Mouse (Mus musculus) embryonic facial prominence, embryonic 15.5 days (tissue): ENCODE results near the gene E030030I06Rik. TPM values are rescaled to one million over a fixed set of nuclear protein-coding genes. Genes with fewer than 3 reads are reported as not detected.
"Not testable (repeated sequence)": the region's sequence is repeated elsewhere in the genome, so short reads cannot be mapped to it uniquely, and the experiment has no call there.

ENCODE experiments used
- ATAC-seq: fragments of 200-750 bp; cut with Nextera tagmentation; 2 replicates; pipeline ENCODE4 v1.8.0; 2017; ENCODE audit warnings: low read depth, moderate TSS enrichment; ENCODE audit not compliant: insufficient number of reproducible peaks, low FRiP score, low TSS enrichment
- H3K27ac ChIP-seq: fragments of 300-500 bp; sonication (generic); replicated peaks from 2 replicates; pipeline ENCODE4 v1.5.1; 2015; ENCODE audit warnings: mild to moderate bottlenecking, inconsistent platforms
- H3K27me3 ChIP-seq: fragments of 300-500 bp; sonication (generic); 2 replicates; pipeline ENCODE4 v1.6.1; 2015; ENCODE audit warnings: inconsistent platforms
- H3K36me3 ChIP-seq: fragments of 300-500 bp; sonication (generic); 2 replicates; pipeline ENCODE4 v1.6.1; 2015; ENCODE audit warnings: mild to moderate bottlenecking, inconsistent platforms
- H3K4me1 ChIP-seq: fragments of 300-500 bp; sonication (generic); 2 replicates; pipeline ENCODE4 v1.6.1; 2015; ENCODE audit warnings: inconsistent platforms
- H3K4me2 ChIP-seq: fragments of 300-500 bp; sonication (generic); replicated peaks from 2 replicates; pipeline ENCODE4 v1.6.1; 2015; ENCODE audit warnings: mild to moderate bottlenecking, inconsistent platforms
- H3K4me3 ChIP-seq: fragments of 300-500 bp; sonication (generic); replicated peaks from 2 replicates; pipeline ENCODE4 v1.5.1; 2015; ENCODE audit warnings: mild to moderate bottlenecking, inconsistent platforms
- H3K9ac ChIP-seq: fragments of 300-500 bp; sonication (generic); 2 replicates; pipeline ENCODE4 v1.6.1; 2015; ENCODE audit warnings: inconsistent platforms
- H3K9me3 ChIP-seq: fragments of 300-500 bp; sonication (generic); replicated peaks from 2 replicates; pipeline ENCODE4 v1.6.1; 2016; ENCODE audit warnings: inconsistent platforms
- WGBS: fragments of 180-500 bp; shearing (Covaris S2); methylation state at CpG from one replicate; pipeline ENCODE4 v1.1.7; 2015; 5-methylcytosine and 5-hydroxymethylcytosine counted together
- polyA plus RNA-seq: library from polyadenylated mRNA; unstranded; fragments of >200 nt; fragmentation: Nextera tagmentation; extraction: Ambion mirVana; gene quantifications from 2 replicates; pipeline ENCODE4 v1.2.1, GENCODE M21; 2015

The E030030I06Rik gene
- polyA plus RNA-seq, 1 experiment from 2014 or later, result 15.8 TPM

DNA sequence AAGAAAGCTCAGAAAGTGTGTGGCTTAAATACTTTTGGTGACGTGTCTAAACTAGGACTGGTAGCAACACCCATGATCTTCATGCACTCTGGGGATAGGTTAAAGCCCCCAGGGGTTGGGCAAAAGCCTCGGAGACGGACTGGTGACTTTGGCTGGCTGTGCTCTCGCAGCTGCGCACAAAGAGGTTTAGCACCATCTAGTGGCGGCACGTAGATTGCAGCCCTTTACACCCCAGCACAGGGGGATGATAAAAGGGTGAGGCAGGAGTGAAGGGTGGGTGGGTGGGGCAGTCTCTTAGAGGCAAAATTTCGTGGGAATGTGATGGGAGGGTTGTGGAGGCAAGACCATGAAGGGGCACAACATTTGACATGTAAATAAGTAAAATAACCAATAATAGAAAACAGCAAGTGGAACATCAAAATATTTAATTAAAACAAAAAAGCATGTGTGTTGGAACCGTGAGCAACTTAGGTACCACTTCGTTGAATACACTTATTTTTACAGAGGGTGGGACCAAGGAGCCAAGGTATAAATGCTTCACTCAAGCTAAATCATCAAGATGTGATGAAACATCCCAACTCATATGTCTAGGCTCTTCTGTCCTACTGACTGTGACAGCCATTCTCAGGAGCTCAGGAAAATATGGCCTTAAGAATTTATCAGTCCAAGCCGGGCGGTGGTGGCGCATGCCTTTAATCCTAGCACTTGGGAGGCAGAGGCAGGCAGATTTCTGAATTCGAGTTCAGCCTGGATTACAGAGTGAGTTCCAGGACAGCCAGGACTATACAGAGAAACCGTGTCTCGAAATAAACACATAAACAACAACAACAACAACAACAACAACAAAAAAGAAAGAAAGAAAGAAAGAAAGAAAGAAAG lies 14.9 kb upstream of the E030030I06Rik start:
- H3K27ac ChIP-seq, H3K9ac ChIP-seq, H3K36me3 ChIP-seq, H3K4me1 ChIP-seq, H3K4me3 ChIP-seq, H3K9me3 ChIP-seq, ATAC-seq: not testable (repeated sequence)
- Histone ChIP-seq H3K27me3 (peaks cover 19% of the 10 kb centered on the region), H3K4me2 (peak overlapping the region; percentile 40)
- 33% methylated on average over 16 of the region's 16 CpGs for WGBS

DNA sequence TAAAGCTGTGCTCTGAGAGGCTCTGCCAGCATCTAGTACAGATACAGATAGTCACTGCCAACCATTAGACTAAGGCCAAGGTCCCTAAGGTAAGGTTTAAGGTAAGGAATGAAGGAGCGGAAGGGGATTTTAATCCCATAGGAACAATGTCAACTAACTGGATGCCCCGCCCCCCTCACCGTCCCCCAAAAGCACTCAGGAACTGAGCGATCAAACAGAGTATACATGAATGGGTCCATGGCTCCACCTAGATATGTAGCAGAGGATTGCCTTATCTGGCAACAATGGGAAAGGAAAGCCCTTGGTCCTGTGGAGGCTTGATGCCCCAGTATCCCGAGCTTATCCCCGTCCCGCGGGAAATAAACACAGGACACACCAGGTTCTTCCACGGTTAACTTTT lies 14.2 kb upstream of the E030030I06Rik start:
- Histone ChIP-seq H3K4me1 (peaks cover 10% of the 10 kb centered on the region), H3K4me2 (peak overlapping the region; percentile 40), H3K27me3 (peaks cover 25% of the 10 kb centered on the region)
- WGBS, result 7% methylated on average over 9 of the region's 9 CpGs
- H3K9ac ChIP-seq, H3K27ac ChIP-seq, H3K9me3 ChIP-seq, H3K36me3 ChIP-seq, ATAC-seq, H3K4me3 ChIP-seq: not testable (repeated sequence)

DNA sequence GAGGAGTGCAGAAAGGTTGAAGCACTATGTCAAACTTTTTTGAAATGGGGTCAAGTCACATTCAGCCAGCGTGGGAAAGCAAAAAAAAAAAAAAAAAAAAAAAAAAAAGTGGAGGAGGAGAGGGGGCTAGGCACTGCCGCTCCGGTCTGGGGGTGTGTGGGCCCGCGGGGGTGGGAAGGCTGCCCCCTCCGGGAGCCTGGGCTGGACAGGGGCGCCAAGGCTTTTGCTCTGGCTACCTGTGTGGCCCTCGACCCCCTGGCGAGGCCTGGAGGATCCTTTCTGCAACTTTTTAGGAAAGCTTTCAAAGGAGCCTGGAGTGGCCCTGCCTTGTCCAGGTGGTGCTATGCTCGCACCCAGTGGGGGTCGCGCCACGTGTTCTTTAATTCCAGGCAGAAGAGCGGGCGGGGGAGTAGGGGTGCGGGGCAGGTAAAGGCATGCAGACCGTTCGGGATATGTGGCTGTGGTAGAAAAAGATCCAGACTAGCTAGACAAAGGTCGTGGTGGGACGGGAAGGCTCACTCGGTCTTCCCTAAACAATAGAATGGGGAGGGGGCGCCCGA lies 10.6 kb upstream of the E030030I06Rik start:
- Histone ChIP-seq H3K9me3 (no peaks in the 10 kb centered on the region), H3K27ac (no peak overlapping the region), H3K36me3 (no peaks in the 10 kb centered on the region), H3K4me1 (peaks cover 13% of the 10 kb centered on the region), H3K4me3 (no peak overlapping the region), H3K9ac (no peak overlapping the region), H3K4me2 (no peak overlapping the region), H3K27me3 (peaks cover 57% of the 10 kb centered on the region)
- ATAC-seq, result no peak
- WGBS, result 2% methylated on average over 23 of the region's 23 CpGs

DNA sequence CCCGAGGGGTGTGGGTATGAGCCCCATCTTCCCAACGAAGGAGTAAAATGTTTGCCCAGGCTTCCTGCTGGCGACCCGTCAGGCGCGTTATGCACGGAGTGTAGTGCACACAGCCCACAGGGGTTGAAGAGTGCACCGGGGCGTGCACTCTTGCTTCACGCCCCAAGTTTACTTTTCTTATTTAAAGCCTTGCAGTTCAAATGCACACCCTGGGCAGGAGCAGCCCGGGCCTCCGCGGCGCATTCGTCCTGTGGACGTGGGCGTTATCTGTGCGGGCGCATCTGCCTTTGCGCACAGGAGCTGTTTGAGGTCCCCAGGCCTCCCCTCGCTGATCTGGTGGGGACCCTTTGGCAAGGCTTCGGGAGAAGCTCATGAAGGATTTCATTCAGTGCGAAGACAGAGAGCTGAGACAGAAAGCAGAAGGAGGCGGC lies 10.1 kb upstream of the E030030I06Rik start:
- Histone ChIP-seq H3K27me3 (peaks cover 59% of the 10 kb centered on the region), H3K27ac (no peak overlapping the region), H3K9ac (no peak overlapping the region), H3K36me3 (no peaks in the 10 kb centered on the region), H3K4me1 (peaks cover 16% of the 10 kb centered on the region), H3K4me2 (peak overlapping the region; percentile 56), H3K9me3 (no peaks in the 10 kb centered on the region), H3K4me3 (peak overlapping the region; percentile 39)
- no peak; the same call in 1 of the 2 replicates for ATAC-seq
- under 1% methylated on average over 24 of the region's 24 CpGs for WGBS

DNA sequence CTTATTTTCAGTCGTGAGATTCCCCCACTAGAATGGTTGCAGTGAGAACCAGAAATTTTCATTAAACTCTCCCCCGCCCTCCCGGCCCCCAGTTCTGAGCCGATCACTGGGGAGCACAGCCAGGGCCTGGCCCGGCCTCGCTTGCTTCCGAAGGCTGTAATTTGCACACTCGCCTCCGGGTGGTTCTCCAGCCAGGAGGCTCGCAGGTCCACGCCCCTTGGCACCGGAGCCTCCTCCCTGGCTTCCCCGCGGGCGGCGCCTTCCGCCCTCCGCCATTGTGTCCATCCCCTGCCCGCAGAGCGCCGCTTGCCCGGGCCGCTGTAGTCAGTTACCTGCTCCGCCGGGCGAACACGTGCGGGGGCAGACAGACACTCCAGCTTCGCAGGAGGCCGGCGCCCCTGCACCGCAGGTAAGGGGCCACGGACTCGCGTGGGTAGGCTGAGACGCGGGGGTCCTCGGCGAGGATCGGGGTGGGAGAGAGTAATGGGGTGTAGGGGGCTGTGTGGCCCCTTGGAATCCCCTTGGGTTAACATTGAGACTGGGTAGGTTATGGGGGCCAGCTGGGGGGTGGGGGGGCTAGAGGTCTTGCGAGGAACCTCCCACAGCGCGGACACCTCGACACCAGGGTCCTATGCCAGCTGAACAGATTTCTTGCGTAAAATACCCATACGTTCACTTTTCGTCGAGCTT lies 9.4 kb upstream of the E030030I06Rik start, which contains the start of the genes Raet1e and H60b:
Gene Raet1e, plus strand, starts transcription at position 260 of the 690 bp plus-strand sequence.
Gene H60b, plus strand, starts transcription at position 277 of the 690 bp plus-strand sequence.
- H3K4me1 ChIP-seq, result peaks cover 18% of the 10 kb centered on the region
- H3K4me2 ChIP-seq, result peak within 1 kb of the TSS; percentile 56
- H3K9me3 ChIP-seq, H3K36me3 ChIP-seq, H3K27ac ChIP-seq, H3K9ac ChIP-seq: not testable (repeated sequence)
- WGBS, result 1% methylated on average over 48 of the region's 48 CpGs
- peak within 1 kb of the TSS; percentile 39 for H3K4me3 ChIP-seq
- peaks cover 66% of the 10 kb centered on the region for H3K27me3 ChIP-seq
- ATAC-seq, result peak; percentile 47; the same call in 1 of the 2 replicates

DNA sequence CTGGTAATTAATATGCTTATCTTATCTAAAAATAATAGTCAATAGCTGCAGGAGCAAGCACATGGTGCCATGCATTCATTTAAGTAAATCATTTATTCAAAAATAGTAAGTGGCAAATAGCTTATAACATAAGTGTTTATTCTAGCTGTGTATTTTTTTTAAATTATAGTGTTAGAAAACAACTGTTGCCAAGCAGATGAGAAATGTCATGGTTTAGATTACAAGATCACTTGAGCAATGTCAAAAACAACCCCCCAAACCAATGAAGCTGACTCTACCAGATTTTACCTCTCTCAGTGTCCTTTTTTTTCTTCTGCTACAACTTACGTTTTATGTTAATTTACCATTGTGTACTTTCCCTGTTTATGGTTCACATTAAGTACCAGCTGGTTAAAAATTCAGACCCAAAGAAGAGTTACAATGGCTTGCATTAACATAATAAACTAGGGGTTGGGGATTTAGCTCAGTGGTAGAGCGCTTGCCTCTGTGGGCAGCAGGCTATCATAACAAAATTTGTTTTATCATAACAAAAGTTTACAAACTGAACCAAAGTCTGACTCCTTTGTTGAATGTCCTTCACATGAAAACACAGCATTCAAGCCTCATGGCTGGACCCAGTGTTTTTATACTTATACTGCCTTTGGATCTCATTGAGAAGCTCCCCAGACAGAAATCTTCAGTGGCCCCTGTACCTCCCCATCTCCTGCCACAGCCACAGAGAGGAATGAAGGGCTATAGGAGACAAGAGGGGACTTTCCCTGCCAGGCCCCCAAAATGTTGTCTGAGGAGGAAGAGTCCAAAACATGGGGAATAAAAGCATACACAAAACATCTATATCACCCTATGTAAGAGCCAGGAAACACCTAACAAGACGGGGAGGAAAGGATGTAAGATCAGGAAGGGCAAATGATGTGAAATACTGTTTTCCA lies 6.1 kb upstream of the E030030I06Rik start:
- Histone ChIP-seq H3K4me1 (peaks cover 30% of the 10 kb centered on the region), H3K27me3 (peaks cover 78% of the 10 kb centered on the region), H3K4me2 (no peak overlapping the region), H3K4me3 (no peak overlapping the region), H3K27ac (no peak overlapping the region), H3K9me3 (no peaks in the 10 kb centered on the region), H3K9ac (no peak overlapping the region), H3K36me3 (no peaks in the 10 kb centered on the region)
- 11% methylated on average over 3 of the region's 3 CpGs for WGBS
- no peak for ATAC-seq

DNA sequence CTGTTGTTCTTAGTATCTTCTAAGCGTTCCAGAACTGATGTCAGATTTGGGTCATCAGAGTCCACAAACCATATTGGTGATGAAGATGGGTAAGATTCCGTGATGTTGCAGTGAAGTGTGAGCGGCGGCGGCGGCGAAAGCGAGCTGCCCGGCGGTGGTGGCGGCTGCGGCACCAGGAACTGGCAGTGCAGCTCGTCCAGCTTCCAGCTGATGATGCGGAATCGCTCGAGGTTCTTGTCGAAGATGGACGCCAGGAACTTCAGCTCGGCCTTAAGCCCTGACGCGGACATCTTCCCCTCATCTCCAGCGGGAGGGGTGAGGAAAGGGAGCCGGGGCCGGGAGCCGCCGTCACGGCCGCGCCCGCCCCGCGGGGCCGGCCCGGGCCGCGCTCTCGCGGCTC lies 5.1 kb upstream of the E030030I06Rik start:
- not testable (repeated sequence) for H3K27ac ChIP-seq, ATAC-seq, H3K9ac ChIP-seq, H3K36me3 ChIP-seq, H3K9me3 ChIP-seq
- peak overlapping the region; percentile 49 for H3K4me2 ChIP-seq
- peaks cover 37% of the 10 kb centered on the region for H3K4me1 ChIP-seq
- H3K27me3 ChIP-seq, result peaks cover 74% of the 10 kb centered on the region
- under 1% methylated on average over 38 of the region's 38 CpGs for WGBS
- H3K4me3 ChIP-seq, result peak overlapping the region; percentile 33

DNA sequence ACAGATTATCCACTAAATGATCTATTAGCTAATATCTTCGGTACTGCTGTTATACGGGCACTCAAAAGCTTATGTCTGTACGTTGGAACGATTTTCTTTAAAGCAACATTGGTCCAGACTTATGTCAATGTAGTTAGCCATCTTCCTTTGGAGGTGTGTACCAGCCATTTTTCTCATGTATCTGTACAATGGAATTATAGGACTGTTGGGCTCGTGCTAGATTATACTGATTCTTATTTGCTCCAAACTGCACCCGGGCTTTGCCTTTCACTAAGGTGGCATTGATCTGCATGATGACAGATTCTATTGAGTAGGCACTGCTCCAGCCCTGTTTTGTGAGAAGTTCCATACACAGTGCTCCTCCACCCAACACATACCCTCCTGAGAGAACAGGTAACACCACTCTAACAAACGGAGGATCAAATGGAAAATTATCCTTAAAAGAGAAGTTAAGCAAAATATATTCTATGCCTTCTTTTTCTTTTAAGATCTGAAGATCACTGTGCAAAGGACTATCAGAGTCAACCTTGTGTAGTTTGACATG lies 4.1 kb upstream of the E030030I06Rik start:
- not testable (repeated sequence) for H3K27ac ChIP-seq, ATAC-seq, H3K9me3 ChIP-seq, H3K4me3 ChIP-seq, H3K36me3 ChIP-seq, H3K9ac ChIP-seq, H3K4me2 ChIP-seq
- peaks cover 31% of the 10 kb centered on the region for H3K4me1 ChIP-seq
- WGBS, result 13% methylated on average over 7 of the region's 7 CpGs
- peaks cover 65% of the 10 kb centered on the region for H3K27me3 ChIP-seq

DNA sequence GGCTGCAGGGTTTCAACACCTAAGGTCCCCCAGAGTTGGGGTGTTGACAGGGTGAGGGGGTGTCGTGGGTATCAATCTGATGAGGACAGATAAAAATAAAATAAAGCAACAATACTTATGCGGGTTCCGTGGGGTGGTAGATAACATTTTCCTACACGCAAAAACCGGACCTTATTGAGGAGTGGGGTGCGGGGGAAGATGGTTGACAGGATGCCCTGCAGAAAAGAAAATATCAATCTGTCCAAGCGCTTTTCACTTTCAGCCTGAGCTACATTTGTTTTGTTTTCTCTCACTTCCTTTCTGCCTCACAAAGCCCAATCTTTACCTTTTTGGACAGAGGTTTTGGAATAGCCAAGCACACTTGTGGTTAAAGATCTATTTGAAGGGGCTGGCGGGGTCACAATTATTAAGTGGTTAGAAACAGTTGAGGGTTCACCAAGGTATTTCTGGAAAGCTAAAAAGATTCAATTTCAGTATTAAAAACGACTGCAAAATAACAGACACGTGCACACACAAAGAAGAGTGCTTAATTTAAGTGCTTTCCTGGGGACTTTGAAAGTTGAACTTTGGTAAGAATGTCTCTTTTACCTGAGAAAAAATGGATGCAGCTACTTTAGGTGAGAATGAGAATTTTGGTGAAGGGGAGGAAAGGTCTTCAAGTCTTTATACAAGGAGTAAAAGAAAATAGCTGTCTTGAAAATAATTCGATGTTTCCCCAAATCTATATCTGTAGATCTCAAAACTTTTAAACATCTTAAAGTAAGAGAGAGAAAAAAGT lies 3.0 kb upstream of the E030030I06Rik start:
- WGBS, result 4% methylated on average over 11 of the region's 11 CpGs
- H3K27ac ChIP-seq, H3K9ac ChIP-seq, H3K9me3 ChIP-seq, H3K4me2 ChIP-seq, ATAC-seq, H3K36me3 ChIP-seq: not testable (repeated sequence)
- 0 out of 2 replicates have a peak overlapping the region, but pooled peaks have one; percentile 69 for H3K4me3 ChIP-seq
- H3K27me3 ChIP-seq, result peaks cover 57% of the 10 kb centered on the region
- H3K4me1 ChIP-seq, result peaks cover 31% of the 10 kb centered on the region
